Mouse (Mus musculus): ENCODE measurements at regions not wholly inside any gene's neighbourhood (a gene's known extent, or its start where the extent isn't known, plus 50 kb on each side); places are given as distances from the start of the nearest gene placed in this dataset.

DNA sequence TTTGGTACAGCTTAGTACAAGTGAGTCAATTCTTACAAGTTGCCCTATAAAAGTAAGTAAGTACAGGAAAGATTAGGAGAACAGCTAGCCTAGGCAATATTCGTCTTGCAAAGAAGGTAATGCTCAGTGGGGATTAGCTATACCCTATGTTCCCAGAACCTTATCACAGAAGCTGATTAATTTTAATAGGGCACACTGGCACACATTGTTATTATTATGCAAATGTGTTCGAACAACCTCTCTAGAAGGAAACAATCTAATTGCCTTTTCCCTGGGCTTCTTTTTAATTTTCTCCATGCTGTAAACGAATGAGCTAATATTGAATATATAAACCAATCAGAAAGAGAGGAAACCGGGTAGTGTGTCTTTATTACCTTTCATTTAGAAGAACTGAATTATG, 104.2 kb downstream of the Pctp start:
- DNase-seq (ENCODE audit: low spot score) (no peak), ATAC-seq (ENCODE audit: insufficient read depth, low FRiP score, low TSS enrichment) (no peak)
- Histone ChIP-seq H3K9me3 (ENCODE audit: control insufficient read depth, low read length) (no peaks in the 10 kb centered on the region), H3K27me3 (ENCODE audit: control insufficient read depth, insufficient read depth, low read length) (no peaks in the 10 kb centered on the region), H3K4me2 (ENCODE audit: low read depth) (no peak overlapping the region), H3K36me3 (ENCODE audit: control insufficient read depth, insufficient read depth, low read length) (no peaks in the 10 kb centered on the region), H3K9ac (ENCODE audit: low read length) (no peak overlapping the region), H3K4me1 (ENCODE audit: control insufficient read depth, insufficient read depth, low read length) (no peaks in the 10 kb centered on the region), H3K4me3 (ENCODE audit: low read depth, low read length) (no peak overlapping the region), H3K27ac (ENCODE audit: low read depth, low read length) (no peak overlapping the region)
- 77% methylated on average over 4 of the region's 4 CpGs for WGBS

DNA sequence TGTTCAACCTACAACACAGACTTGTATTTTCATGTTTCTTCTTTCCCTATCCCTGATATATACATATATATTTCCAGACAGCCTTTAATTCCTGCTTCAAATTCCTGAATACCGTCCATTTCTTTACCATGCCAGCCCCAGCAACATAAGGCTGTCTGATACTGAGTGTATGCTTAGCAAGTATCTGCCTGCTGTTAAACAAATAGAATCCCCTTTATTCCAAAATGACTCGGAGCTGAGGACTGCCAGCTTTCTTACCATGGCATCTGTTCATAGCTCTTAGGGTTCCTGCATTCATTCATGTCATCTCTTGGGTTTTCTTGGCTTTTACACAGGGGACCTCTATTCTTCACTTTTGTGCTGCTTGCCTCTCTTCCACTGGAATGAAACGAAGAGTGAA, 105.8 kb downstream of the Pctp start:
- Histone ChIP-seq H3K27ac (ENCODE audit: low read depth, low read length) (no peak overlapping the region), H3K27me3 (ENCODE audit: control insufficient read depth, insufficient read depth, low read length) (no peaks in the 10 kb centered on the region), H3K9me3 (ENCODE audit: control insufficient read depth, low read length) (no peaks in the 10 kb centered on the region), H3K4me1 (ENCODE audit: control insufficient read depth, insufficient read depth, low read length) (no peaks in the 10 kb centered on the region), H3K4me3 (ENCODE audit: low read depth, low read length) (no peak overlapping the region), H3K9ac (ENCODE audit: low read length) (no peak overlapping the region), H3K36me3 (ENCODE audit: control insufficient read depth, insufficient read depth, low read length) (no peaks in the 10 kb centered on the region), H3K4me2 (ENCODE audit: low read depth) (no peak overlapping the region)
- WGBS: 73% methylated on average over 3 of the region's 3 CpGs
- DNase-seq (ENCODE audit: low spot score) (no peak), ATAC-seq (ENCODE audit: insufficient read depth, low FRiP score, low TSS enrichment) (no peak)

DNA sequence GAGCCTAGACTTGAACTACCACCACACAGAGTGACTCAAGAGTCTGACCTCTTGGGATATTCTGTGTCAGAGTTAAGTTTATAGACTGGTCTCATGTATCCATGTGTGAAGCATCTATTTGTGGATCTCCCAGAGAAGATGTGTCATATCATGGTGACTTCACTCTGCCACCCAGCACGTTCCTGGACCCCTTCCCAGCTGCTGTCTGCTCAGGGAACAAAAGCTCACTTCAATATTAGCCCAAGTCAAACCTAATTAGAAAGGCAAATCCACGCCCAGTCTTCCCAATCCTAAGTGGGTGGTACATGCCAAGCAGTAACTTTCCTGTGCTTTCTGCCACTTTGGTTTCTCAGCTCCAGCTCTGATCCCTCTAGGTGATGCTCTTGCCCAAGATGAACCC, 94.1 kb upstream of the Ankfn1 start:
- 64% methylated on average over 2 of the region's 2 CpGs for WGBS
- no peaks in the 10 kb centered on the region for H3K9me3 ChIP-seq (ENCODE audit: control insufficient read depth, low read length)

DNA sequence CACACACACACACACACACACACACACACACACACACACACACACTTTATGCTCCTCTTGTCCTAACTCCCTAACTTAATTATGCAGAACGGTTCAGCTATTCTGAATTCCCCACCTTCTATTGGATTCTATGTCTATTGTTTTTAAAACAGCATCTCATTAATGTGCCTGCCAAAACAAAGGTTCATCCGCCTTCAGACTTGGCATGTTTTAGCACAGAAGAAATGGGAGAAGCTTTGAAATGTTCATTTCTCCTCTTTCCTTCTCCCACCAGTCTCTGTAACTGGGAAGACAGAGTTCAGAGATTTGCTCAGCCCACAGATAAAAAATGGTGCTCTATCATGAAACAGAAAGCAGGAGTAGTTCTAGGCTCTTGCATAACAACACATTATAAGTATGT, 90.1 kb upstream of the Ankfn1 start:
- WGBS: 85% methylated on average over 2 of the region's 2 CpGs
- no peak overlapping the region for H3K27ac ChIP-seq (ENCODE audit: low read depth, low read length)
- ATAC-seq (ENCODE audit: insufficient read depth, low FRiP score, low TSS enrichment): no peak

More for the DNA sequence above, 94.1 kb upstream of the Ankfn1 start:
- Histone ChIP-seq H3K9ac (ENCODE audit: low read length) (no peak overlapping the region), H3K27me3 (ENCODE audit: control insufficient read depth, insufficient read depth, low read length) (no peaks in the 10 kb centered on the region), H3K4me1 (ENCODE audit: control insufficient read depth, insufficient read depth, low read length) (no peaks in the 10 kb centered on the region), H3K4me3 (ENCODE audit: low read depth, low read length) (no peak overlapping the region), H3K4me2 (ENCODE audit: low read depth) (no peak overlapping the region), H3K27ac (ENCODE audit: low read depth, low read length) (no peak overlapping the region), H3K36me3 (ENCODE audit: control insufficient read depth, insufficient read depth, low read length) (no peaks in the 10 kb centered on the region)
- ATAC-seq (ENCODE audit: insufficient read depth, low FRiP score, low TSS enrichment) (no peak), DNase-seq (ENCODE audit: low spot score) (no peak)

DNA sequence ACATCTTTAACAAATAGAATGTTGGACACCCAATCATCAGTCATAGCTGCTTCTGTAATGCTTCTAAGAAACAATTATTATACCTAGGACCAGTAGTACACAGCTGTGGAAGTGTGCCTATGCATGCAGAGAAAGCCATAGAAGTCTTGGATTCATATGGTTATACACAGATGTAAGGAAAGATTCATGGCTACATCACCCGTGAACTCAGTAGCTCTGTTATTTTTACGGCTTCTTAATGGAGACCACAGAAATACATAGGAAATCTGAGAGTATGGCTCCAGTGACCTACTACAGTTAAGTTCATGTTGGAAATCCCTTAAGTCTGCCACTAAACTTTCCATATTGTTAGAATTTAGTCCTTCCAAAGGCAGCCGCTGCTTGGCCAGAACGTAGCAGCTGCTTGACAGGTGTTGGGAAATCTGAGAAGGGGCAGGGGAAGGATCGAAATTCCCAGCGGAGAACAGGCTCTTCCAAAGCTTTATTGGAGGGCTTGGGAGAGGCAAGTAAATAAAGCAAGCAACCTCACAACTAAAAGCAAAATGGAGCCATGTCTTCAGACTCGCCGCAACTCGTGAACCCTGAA, 78.8 kb upstream of the Ankfn1 start:
- 58% methylated on average over 9 of the region's 9 CpGs for WGBS
- peak; percentile 14 for DNase-seq (ENCODE audit: low spot score)
- ATAC-seq (ENCODE audit: insufficient read depth, low FRiP score, low TSS enrichment): no peak

More for the DNA sequence above, 90.1 kb upstream of the Ankfn1 start:
- no peak for DNase-seq (ENCODE audit: low spot score)
- no peaks in the 10 kb centered on the region for H3K9me3 ChIP-seq (ENCODE audit: control insufficient read depth, low read length)
- no peak overlapping the region for H3K4me2 ChIP-seq (ENCODE audit: low read depth)
- H3K9ac ChIP-seq (ENCODE audit: low read length): no peak overlapping the region
- H3K4me1 ChIP-seq (ENCODE audit: control insufficient read depth, insufficient read depth, low read length): no peaks in the 10 kb centered on the region
- H3K4me3 ChIP-seq (ENCODE audit: low read depth, low read length): no peak overlapping the region
- no peaks in the 10 kb centered on the region for H3K36me3 ChIP-seq (ENCODE audit: control insufficient read depth, insufficient read depth, low read length)
- H3K27me3 ChIP-seq (ENCODE audit: control insufficient read depth, insufficient read depth, low read length): no peaks in the 10 kb centered on the region

DNA sequence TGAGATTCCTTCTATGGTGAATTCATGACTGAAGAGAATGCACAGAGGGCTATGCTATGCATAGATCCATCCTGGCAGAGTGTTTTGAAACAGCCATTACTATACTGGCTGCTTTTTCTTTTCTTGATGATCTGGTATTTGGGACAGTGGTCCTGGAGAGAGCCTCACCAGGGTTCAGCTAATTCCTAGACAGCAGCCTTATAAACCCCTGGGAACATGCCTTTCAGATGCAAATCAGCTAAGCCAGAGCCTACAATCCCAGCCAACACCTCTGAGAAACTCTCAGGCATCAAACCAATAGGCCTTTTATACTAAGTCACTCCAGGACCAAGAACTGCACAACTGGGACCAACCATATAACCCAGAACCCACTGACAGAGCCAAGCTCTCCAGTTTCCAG, 64.4 kb upstream of the Ankfn1 start:
- no peak for DNase-seq (ENCODE audit: low spot score)
- Histone ChIP-seq H3K4me1 (ENCODE audit: control insufficient read depth, insufficient read depth, low read length) (no peaks in the 10 kb centered on the region), H3K4me2 (ENCODE audit: low read depth) (no peak overlapping the region), H3K4me3 (ENCODE audit: low read depth, low read length) (no peak overlapping the region), H3K9ac (ENCODE audit: low read length) (no peak overlapping the region), H3K9me3 (ENCODE audit: control insufficient read depth, low read length) (no peaks in the 10 kb centered on the region), H3K36me3 (ENCODE audit: control insufficient read depth, insufficient read depth, low read length) (no peaks in the 10 kb centered on the region), H3K27ac (ENCODE audit: low read depth, low read length) (no peak overlapping the region), H3K27me3 (ENCODE audit: control insufficient read depth, insufficient read depth, low read length) (no peaks in the 10 kb centered on the region)
- no peak for ATAC-seq (ENCODE audit: insufficient read depth, low FRiP score, low TSS enrichment)

More for the DNA sequence above, 78.8 kb upstream of the Ankfn1 start:
- Histone ChIP-seq H3K9ac (ENCODE audit: low read length) (no peak overlapping the region), H3K27ac (ENCODE audit: low read depth, low read length) (no peak overlapping the region), H3K36me3 (ENCODE audit: control insufficient read depth, insufficient read depth, low read length) (no peaks in the 10 kb centered on the region), H3K4me3 (ENCODE audit: low read depth, low read length) (no peak overlapping the region), H3K9me3 (ENCODE audit: control insufficient read depth, low read length) (no peaks in the 10 kb centered on the region), H3K4me1 (ENCODE audit: control insufficient read depth, insufficient read depth, low read length) (no peaks in the 10 kb centered on the region), H3K4me2 (ENCODE audit: low read depth) (no peak overlapping the region), H3K27me3 (ENCODE audit: control insufficient read depth, insufficient read depth, low read length) (no peaks in the 10 kb centered on the region)

DNA sequence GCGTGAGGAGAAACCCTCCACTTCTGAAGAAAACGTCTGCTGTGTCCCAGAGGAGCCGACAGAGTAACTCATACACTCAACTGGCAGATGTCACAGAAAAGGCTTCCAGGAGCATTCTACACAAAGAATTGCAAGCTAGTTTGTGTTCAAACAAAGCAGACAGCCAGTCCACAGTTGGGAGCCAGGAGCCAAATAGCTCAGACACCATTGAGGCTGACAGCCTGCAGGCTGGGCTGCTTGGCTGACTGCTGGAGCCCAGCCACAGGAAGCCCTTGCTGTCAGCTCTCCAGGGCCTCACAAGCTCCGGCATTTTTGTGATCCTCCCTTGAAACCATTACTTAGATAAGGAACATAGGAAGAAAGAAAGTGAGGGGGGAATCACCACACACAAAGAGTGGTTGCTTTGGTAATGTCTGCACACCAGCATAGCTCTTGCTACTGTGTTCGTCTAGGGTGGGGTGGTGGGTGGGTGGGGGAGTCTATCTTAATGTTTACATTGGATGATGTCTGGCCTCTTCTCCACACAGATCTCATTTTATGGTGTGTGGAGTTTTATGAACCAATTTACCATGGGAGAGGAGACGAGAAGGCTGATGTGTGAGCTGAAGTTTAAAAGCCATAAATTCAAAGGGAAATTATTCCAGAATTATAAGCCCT, 62.3 kb upstream of the Ankfn1 start:
- no peaks in the 10 kb centered on the region for H3K4me1 ChIP-seq (ENCODE audit: control insufficient read depth, insufficient read depth, low read length)
- no peak overlapping the region for H3K4me3 ChIP-seq (ENCODE audit: low read depth, low read length)
- no peak for ATAC-seq (ENCODE audit: insufficient read depth, low FRiP score, low TSS enrichment)
- 29% methylated on average over 6 of the region's 6 CpGs for WGBS
- no peak for DNase-seq (ENCODE audit: low spot score)
- H3K4me2 ChIP-seq (ENCODE audit: low read depth): no peak overlapping the region
- no peaks in the 10 kb centered on the region for H3K27me3 ChIP-seq (ENCODE audit: control insufficient read depth, insufficient read depth, low read length)
- no peak overlapping the region for H3K9ac ChIP-seq (ENCODE audit: low read length)
- no peaks in the 10 kb centered on the region for H3K36me3 ChIP-seq (ENCODE audit: control insufficient read depth, insufficient read depth, low read length)
- no peaks in the 10 kb centered on the region for H3K9me3 ChIP-seq (ENCODE audit: control insufficient read depth, low read length)
- 0 out of 2 replicates have a peak overlapping the region, but pooled peaks have one; percentile 17 for H3K27ac ChIP-seq (ENCODE audit: low read depth, low read length)

DNA sequence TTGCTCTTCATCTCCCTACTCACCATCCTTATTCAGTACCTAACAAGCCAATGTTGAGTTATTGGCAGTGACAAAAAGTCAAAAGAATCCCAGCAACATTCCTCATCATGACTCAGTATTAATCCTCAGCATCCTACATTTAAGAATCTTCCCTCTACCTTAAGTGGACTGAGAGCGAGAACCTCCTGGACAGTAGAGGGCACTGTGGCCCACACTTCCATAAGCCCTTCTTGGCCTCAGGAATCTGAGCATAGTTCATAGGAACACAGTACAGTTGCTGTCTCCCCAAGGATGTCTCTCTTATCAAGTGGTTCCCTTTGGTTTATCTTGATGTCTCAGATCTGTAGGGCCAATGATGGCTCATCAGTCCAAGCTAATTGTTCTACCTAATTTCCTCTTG, 60.5 kb upstream of the Ankfn1 start:
- WGBS: 92% methylated on average over 1 of the region's 1 CpGs
- H3K4me2 ChIP-seq (ENCODE audit: low read depth): no peak overlapping the region

DNA sequence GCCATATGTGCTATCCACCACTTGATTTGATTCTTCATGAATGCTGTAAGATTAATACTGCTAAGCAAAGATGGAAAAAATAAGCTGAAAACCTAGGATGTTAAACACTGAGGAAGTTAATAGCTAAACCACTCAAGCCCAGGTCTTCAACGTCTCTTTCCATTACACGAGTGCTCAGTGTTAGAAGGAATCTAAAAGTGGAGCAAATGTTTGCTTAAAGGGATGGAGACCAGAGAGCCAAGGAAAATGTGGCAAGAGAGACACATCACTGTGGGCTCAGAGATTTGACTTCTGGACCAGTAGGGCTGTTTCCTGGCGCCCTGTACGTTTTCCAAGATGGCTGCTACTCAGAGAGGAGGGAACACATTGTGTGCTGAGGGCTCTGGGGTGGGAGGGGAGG, 59.4 kb upstream of the Ankfn1 start:
- 90% methylated on average over 4 of the region's 4 CpGs for WGBS
- ATAC-seq (ENCODE audit: insufficient read depth, low FRiP score, low TSS enrichment) (no peak), DNase-seq (ENCODE audit: low spot score) (no peak)
- H3K36me3 ChIP-seq (ENCODE audit: control insufficient read depth, insufficient read depth, low read length): no peaks in the 10 kb centered on the region
- H3K4me1 ChIP-seq (ENCODE audit: control insufficient read depth, insufficient read depth, low read length): no peaks in the 10 kb centered on the region
- no peak overlapping the region for H3K4me3 ChIP-seq (ENCODE audit: low read depth, low read length)
- H3K4me2 ChIP-seq (ENCODE audit: low read depth): no peak overlapping the region
- H3K9me3 ChIP-seq (ENCODE audit: control insufficient read depth, low read length): no peaks in the 10 kb centered on the region
- H3K27ac ChIP-seq (ENCODE audit: low read depth, low read length): no peak overlapping the region
- H3K27me3 ChIP-seq (ENCODE audit: control insufficient read depth, insufficient read depth, low read length): no peaks in the 10 kb centered on the region
- H3K9ac ChIP-seq (ENCODE audit: low read length): no peak overlapping the region

More for the DNA sequence above, 60.5 kb upstream of the Ankfn1 start:
- Histone ChIP-seq H3K27ac (ENCODE audit: low read depth, low read length) (no peak overlapping the region), H3K4me1 (ENCODE audit: control insufficient read depth, insufficient read depth, low read length) (no peaks in the 10 kb centered on the region), H3K36me3 (ENCODE audit: control insufficient read depth, insufficient read depth, low read length) (no peaks in the 10 kb centered on the region), H3K9ac (ENCODE audit: low read length) (no peak overlapping the region), H3K27me3 (ENCODE audit: control insufficient read depth, insufficient read depth, low read length) (no peaks in the 10 kb centered on the region), H3K4me3 (ENCODE audit: low read depth, low read length) (no peak overlapping the region), H3K9me3 (ENCODE audit: control insufficient read depth, low read length) (no peaks in the 10 kb centered on the region)
- DNase-seq (ENCODE audit: low spot score) (no peak), ATAC-seq (ENCODE audit: insufficient read depth, low FRiP score, low TSS enrichment) (no peak)

Data from neural tube, embryonic 11.5 days (tissue).